Mouse (Mus musculus) heart, postnatal 0 days (tissue): ENCODE measurements around the gene Pip4k2a.

Experiments used
- CTCF ChIP-seq: IDR thresholded peaks from 2 replicates; pipeline ENCODE4 v1.5.1; 2016; ENCODE audit warnings: antibody characterized with exemption, control low read depth, low read depth
- EP300 ChIP-seq: IDR thresholded peaks from 2 replicates; pipeline ENCODE4 v1.6.1; 2016; ENCODE audit warnings: antibody characterized with exemption, low read depth

GRCm38 (mm10) chr2:18896015-18896414 lies 101.9 kb downstream of the Pip4k2a start:
- TF ChIP-seq CTCF = no peak
- no peak for TF ChIP-seq EP300
